Mouse (Mus musculus): Measurements from ENCODE around the gene Ankzf1.

Ankzf1 gene

GRCm38 (mm10) chr1:75187914-75188483, 4.0 kb upstream of the Ankzf1 start:
- no peak for DNase-seq (ENCODE audit: low spot score)

DNA sequence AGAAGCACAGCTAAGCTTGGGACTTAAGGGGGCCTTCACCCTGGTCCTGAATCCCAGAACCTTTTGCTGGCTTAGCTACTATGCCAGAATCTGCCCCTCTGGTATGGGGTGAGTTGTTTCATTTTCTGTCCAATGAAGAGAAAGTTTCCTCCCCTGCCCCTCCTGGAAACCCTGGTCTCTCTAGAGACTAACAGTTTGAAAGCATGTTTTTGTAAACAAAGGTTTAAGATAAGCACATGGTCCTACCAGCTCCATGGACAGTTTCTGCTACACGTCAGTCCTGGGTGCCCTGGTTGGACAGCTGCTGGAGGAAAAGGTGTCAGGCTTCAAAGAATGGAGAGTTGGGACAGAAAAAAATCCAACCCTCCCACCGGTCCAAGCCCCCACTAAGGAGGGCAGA, 1.4 kb upstream of the Ankzf1 start:
- DNase-seq (ENCODE audit: low spot score) = no peak

DNA sequence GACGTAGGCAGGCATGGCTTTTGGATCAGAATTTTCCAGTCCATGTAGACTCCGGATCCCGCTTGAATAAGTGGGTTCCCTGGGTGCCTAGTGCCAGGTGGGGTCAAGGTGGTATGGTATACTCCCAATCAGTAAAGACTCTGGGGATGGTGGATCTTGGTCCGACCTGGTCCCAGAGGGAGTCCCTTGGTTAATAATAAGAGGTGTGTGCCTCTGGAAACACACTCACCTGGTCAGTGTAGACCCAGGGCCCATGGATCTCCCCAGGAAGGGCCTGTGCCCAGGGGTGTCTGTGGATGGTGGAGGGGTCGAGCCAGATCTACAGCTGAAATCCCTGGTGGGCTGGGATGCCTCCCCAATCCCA, 711 bp upstream of the Ankzf1 start:
- DNase-seq (ENCODE audit: low spot score) = no peak

DNA sequence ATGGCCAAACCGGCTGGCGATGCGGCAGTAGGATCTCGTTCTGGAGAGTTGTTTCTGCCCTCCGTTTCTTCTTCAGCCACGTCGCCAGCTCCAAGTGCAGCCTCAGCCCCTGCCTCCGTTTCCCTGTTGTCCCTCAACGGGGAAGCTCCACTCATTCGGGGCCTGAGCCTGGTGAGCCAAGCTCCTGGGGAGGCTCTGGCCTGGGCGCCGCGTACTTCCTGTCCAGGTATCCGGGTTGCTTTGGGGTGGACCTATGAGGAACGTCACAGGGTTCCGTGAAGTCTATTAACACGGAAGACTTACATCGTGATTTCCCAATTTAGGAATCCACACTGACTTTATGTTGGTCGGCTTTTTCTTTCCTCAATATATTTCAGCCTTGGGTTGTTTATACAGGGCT, 501 bp downstream of the Ankzf1 start:
- DNase-seq (ENCODE audit: low spot score) = peak; percentile 51

DNA sequence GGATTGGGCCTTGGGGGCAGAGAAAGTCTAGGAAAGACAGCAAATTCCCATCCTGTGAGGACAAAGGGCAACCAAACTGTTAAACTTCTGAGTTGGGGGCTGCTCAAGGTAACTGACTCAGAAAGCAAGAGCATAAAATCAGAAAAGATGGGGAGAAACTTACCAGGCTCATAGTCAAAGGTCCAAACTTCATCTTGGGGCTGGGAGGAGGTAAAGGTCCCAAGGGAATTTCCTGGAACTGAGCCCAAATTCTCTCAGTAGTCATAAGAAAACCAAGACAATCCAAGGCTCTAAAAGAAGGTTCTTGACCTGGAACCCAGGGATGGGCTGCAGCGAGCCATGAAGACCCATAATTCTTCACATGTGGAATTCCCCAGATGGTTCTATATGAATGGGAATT, 9.3 kb downstream of the Ankzf1 start:
- no peak for DNase-seq (ENCODE audit: low spot score)

GRCm38 (mm10) chr1:75208967-75209678, 17.2 kb downstream of the Ankzf1 start:
- DNase-seq (ENCODE audit: low spot score) = peak; percentile 27

- DNase-seq (ENCODE audit: low spot score) = peak; percentile 95
Observed at GRCm38 (mm10) chr1:75210136-75211087, 18.5 kb downstream of the Ankzf1 start, which contains the start of the genes Glb1l and Stk16. Gene Glb1l, minus strand, starts transcription at chr1:75210813. Gene Stk16, plus strand, starts transcription at chr1:75210838.

- DNase-seq (ENCODE audit: low spot score) = no peak
Observed at GRCm38 (mm10) chr1:75211141-75211708, 19.3 kb downstream of the Ankzf1 start.

GRCm38 (mm10) chr1:75212542-75212941, 20.6 kb downstream of the Ankzf1 start:
- no peak for DNase-seq (ENCODE audit: low spot score)

- no peak for DNase-seq (ENCODE audit: low spot score)
Observed at GRCm38 (mm10) chr1:75213096-75213495, 21.1 kb downstream of the Ankzf1 start.

DNA sequence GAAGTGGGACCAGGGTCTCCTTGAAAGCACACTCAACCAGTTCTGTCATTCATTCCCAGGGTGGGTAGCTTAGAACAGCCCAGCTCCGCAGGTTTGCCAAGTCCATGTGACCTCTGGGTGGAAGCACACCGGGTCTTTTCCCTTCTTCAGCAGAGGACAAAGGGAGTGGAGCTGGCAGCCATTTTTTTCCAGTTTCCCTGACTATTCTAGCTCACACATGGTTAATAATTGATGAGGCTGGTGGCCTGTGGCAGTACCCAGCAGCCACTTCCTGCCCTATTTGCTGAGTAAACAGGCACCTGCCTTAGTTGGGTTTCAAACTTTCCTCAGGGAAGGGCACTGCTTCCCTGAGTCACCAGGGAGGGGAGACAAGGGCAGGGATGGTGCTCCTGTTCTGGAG, 22.5 kb downstream of the Ankzf1 start:
- DNase-seq (ENCODE audit: low spot score) = no peak

DNA sequence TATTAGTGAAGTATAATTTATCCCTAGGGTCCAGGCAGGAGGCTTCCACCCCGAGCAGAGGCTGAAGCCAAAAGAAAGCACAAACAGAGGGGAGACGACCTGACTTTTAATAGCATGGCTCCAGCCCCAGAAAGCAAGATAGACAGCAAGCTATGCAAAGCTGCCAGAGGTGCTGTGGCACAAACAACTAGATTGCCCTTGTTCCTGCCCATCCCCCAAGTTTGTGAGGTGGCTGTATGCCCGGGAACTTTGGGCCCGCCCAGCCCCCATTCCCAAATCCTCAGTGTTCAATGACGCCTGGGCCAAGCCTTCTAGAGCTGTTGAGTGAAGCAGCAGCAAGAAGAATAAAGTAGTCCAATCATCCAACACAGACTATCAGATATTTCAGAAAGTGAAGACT, 22.9 kb downstream of the Ankzf1 start:
- DNase-seq (ENCODE audit: low spot score) = no peak

GRCm38 (mm10) chr1:75215785-75216184, 23.8 kb downstream of the Ankzf1 start:
- no peak for DNase-seq (ENCODE audit: low spot score)

DNA sequence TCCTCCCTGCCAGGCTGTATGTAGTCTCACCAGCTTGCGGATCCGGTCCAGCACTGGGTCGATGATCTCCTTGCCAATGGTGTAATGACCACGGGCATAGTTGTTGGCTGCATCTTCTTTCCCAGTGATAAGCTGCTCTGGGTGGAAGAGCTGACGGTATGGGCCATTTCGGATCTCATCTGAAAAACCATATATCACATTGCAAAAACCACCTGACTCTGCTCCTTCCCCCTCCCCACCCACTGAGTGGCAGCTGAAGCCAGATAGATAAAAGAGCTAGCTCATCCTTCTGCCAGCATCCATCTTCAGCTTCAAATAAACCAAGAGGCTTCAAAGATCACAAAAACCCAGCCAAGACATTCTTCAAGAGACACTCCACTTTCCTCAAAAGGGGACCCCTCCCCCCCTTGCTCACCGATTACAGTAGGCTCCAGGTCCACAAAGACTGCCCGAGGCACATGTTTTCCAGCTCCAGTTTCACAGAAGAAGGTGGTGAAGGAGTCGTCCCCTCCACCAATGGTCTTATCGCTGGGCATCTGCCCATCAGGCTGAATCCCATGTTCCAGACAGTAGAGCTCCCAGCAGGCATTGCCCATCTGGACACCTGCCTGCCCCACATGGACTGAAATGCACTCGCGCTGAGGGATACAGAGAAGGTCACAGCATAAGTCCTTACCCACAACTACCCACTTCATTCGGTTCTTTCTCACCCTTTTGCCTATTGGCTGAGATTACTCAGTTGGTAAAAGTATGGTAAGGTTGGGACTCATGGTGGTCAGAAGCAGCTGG, 25.0 kb downstream of the Ankzf1 start:
- DNase-seq (ENCODE audit: low spot score) = no peak

GRCm38 (mm10) chr1:75217893-75218226, 25.9 kb downstream of the Ankzf1 start:
- no peak for DNase-seq (ENCODE audit: low spot score)

GRCm38 (mm10) chr1:75218227-75219001, 26.5 kb downstream of the Ankzf1 start:
- peak; percentile 42 for DNase-seq (ENCODE audit: low spot score)

- peak; percentile 87 for DNase-seq (ENCODE audit: low spot score)
Observed at GRCm38 (mm10) chr1:75219078-75219477, 27.1 kb downstream of the Ankzf1 start.

DNA sequence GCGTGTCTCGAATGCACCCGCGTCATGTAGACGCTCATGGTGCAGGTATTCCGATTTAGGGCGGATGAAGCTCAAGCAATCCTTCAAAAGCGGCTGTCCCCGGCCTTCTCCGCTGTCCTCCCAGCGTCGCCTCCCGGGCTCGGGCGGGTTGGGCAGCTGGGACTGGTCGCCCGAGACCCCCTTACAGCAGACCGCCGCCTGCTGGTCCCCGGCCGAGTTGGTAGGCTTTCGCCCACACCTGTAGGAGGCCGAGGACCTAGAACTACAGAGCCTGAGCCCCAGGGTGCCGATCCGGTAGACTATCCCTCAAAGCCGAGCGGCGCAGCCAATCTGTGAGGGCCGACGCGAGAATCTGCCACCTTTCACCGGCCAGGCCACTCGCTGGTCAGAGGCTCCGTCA, 27.6 kb downstream of the Ankzf1 start, which contains the start of gene Tuba4a:
Tuba4a (minus strand) TSS at position 335 of the 400 bp plus-strand sequence.
- no peak for DNase-seq (ENCODE audit: low spot score)

DNA sequence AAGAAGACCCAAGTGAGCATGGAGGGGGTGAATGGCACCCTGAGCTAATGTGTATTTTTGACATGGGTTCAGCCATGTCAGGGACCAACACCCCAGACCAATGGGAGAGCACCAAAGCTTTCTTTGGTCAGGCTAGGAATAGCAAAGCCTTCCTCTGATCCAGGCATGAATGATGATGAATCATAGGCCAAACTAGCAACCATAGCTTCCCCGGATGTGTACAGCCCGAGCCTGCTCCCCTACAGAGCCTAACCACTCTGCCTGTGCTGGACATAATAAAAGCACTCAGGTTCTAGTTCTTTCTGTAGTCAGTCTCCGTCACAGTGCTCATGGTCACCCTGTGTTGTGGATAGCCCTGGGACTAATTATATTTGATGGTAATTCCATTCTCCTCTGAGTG, 29.6 kb downstream of the Ankzf1 start:
- DNase-seq (ENCODE audit: low spot score) = no peak

GRCm38 (mm10) chr1:75222926-75223325, 31.0 kb downstream of the Ankzf1 start:
- no peak for DNase-seq (ENCODE audit: low spot score)

DNA sequence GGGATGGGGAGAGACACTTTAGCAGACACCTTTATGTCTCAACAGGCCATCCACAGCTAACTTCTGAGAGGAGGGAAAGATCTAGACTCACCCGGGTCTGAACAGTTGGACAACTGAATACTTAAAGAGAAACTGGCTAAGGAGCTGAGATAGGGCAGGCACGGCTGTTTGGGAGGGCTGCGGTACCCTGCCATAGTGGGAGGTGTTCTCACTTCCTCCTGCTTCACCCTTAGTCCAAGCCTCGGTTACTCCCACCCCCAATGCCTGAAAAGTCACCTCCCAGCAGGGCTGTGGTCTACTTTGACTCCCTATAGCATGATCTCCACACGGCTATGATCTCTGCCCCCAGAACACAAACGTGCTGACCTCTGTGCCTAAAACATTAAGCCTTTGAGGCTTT, 31.6 kb downstream of the Ankzf1 start:
- DNase-seq (ENCODE audit: low spot score) = no peak

Data from urinary bladder, postnatal 25 days (tissue).